Mouse (Mus musculus): ENCODE measurements around the gene Galnt7. TPM values are rescaled to one million over a fixed set of nuclear protein-coding genes. Genes with fewer than 3 reads are reported as not detected.

Galnt7 gene
- total and polyA plus RNA-seq, 2 experiments = 0.61 to 2.0 TPM

- H3K4me3 ChIP-seq (ENCODE audit: insufficient read depth, low read depth, low read length) = no peak overlapping the region
- no peaks in the 10 kb centered on the region for H3K79me2 ChIP-seq (ENCODE audit: control insufficient read depth, insufficient read depth, low read length)
- no peak overlapping the region for H3K9ac ChIP-seq (ENCODE audit: low read depth, low read length)
- no peaks in the 10 kb centered on the region for H3K27me3 ChIP-seq (ENCODE audit: control insufficient read depth, insufficient read depth, low read length)
- WGBS = 96% methylated on average over 3 of the region's 3 CpGs
- H3K36me3 ChIP-seq (ENCODE audit: control insufficient read depth, insufficient read depth, low read length) = no peaks in the 10 kb centered on the region
- no peak overlapping the region for H3K27ac ChIP-seq (replicated peaks; ENCODE audit: insufficient read depth, low read depth, low read length)
- no peaks in the 10 kb centered on the region for H3K4me1 ChIP-seq (ENCODE audit: control insufficient read depth, insufficient read depth, low read length)
- TF ChIP-seq CTCF (IDR thresholded peaks at IDR 0.05; ENCODE audit: low read depth, low read length) = no peak
- DNase-seq (ENCODE audit: extremely low read depth, low read depth, low spot score) = no peak
These were observed 90.1 kb downstream of the Galnt7 start for GRCm38 (mm10) chr8:57562741-57563140.

DNA sequence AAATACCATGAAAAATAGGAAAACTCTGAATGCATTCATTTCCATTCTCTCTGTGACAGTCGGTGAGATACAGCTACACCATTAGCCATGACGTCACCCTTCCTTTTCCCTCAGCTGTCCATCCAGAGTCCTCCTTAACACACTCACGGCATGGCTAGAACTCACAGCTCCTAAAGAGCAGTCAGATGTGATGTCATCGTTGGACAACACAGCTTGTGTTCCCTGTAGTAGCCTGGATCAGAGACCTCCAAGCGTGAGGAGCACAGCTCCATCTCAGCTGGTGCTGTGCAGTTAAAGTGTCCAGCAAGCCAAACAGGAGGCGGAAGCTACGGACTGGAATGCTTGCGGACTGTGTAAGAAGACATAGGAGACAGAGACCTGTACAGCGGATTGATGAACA, 91.9 kb downstream of the Galnt7 start:
- Histone ChIP-seq H3K27me3 (ENCODE audit: control insufficient read depth, insufficient read depth, low read length) (no peaks in the 10 kb centered on the region), H3K36me3 (ENCODE audit: control insufficient read depth, insufficient read depth, low read length) (no peaks in the 10 kb centered on the region), H3K4me1 (ENCODE audit: control insufficient read depth, insufficient read depth, low read length) (no peaks in the 10 kb centered on the region), H3K79me2 (ENCODE audit: control insufficient read depth, insufficient read depth, low read length) (no peaks in the 10 kb centered on the region), H3K9ac (ENCODE audit: low read depth, low read length) (no peak overlapping the region), H3K4me3 (ENCODE audit: insufficient read depth, low read depth, low read length) (no peak overlapping the region), H3K27ac (replicated peaks; ENCODE audit: insufficient read depth, low read depth, low read length) (no peak overlapping the region)
- no peak for TF ChIP-seq POLR2A (IDR thresholded peaks at IDR 0.05; ENCODE audit: extremely low read depth, insufficient read depth, low read length)
- TF ChIP-seq CTCF (IDR thresholded peaks at IDR 0.05; ENCODE audit: low read depth, low read length) = no peak
- 90% methylated on average over 9 of the region's 9 CpGs for WGBS
- DNase-seq (ENCODE audit: extremely low read depth, low read depth, low spot score) = no peak

DNA sequence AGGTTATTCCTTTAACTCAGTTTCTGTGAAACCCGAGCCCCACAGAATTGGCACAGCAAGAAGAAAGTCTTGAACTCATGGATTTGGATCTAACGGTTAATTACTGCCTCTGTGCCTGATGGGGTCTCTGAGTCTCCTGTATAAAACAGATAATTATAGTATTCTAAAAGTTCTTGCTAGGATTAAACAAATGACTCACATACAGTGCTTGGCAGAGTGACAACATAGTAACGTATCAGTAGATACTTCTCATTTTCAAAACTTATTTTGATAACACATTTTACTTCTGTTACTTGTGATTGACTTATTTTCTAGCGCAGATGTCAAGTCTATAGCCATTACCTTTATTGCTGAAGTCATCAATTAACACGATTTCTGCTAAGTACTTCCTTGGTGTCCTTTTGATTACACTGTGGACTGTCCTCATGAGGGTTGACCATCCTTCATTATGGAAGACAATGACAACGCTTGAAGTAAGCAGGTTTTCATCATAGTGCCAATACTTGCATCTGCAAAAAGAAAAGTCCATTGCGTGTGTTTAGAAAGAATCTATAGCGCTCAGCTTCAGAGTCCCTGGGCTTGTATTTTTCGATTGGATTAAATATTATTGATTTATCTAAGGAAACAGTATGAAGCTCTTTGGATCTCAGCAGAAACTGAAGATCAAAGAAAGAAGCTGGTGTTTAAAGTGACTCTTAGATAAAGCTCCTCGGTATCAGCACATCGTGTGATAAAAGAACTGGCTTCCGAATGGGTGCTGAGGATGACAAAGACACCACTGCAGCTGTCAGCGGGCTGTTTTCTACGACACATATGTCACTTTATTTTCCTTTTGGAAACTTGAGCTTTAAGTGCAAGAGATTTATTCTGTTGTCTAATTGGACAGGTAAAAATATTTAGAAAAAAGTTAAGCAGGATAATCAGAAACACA, 100.5 kb downstream of the Galnt7 start:
- Histone ChIP-seq H3K4me1 (ENCODE audit: control insufficient read depth, insufficient read depth, low read length) (no peaks in the 10 kb centered on the region), H3K9ac (ENCODE audit: low read depth, low read length) (no peak overlapping the region), H3K36me3 (ENCODE audit: control insufficient read depth, insufficient read depth, low read length) (no peaks in the 10 kb centered on the region), H3K79me2 (ENCODE audit: control insufficient read depth, insufficient read depth, low read length) (no peaks in the 10 kb centered on the region), H3K4me3 (ENCODE audit: insufficient read depth, low read depth, low read length) (no peak overlapping the region), H3K27me3 (ENCODE audit: control insufficient read depth, insufficient read depth, low read length) (no peaks in the 10 kb centered on the region), H3K27ac (replicated peaks; ENCODE audit: insufficient read depth, low read depth, low read length) (no peak overlapping the region)
- TF ChIP-seq CTCF (IDR thresholded peaks at IDR 0.05; ENCODE audit: low read depth, low read length) (no peak), POLR2A (IDR thresholded peaks at IDR 0.05; ENCODE audit: extremely low read depth, insufficient read depth, low read length) (no peak)
- WGBS = 85% methylated on average over 14 of the region's 14 CpGs
- no peak for DNase-seq (ENCODE audit: extremely low read depth, low read depth, low spot score)

DNA sequence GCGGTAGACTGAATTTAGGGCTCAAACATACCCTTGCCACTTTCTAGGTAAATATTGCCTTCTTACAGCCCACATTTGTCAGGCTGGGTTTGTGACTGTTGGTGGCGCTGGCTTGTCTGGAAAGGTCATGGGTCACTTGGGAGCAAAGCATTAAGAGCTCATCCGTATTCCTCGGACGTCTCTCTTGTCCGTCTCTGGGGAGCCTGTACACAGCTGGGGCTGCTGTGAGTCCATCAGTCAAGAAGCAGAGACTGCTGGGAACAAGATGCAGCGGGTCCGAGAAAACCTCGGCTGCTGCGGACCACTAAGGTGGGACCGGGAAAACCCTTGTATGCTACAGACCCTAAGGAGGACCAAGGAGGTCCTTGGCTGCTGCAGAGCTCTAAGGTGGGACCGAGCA, 105.3 kb downstream of the Galnt7 start:
- Histone ChIP-seq H3K27ac (replicated peaks; ENCODE audit: insufficient read depth, low read depth, low read length) (no peak overlapping the region), H3K9ac (ENCODE audit: low read depth, low read length) (no peak overlapping the region), H3K4me1 (ENCODE audit: control insufficient read depth, insufficient read depth, low read length) (no peaks in the 10 kb centered on the region), H3K4me3 (ENCODE audit: insufficient read depth, low read depth, low read length) (no peak overlapping the region), H3K79me2 (ENCODE audit: control insufficient read depth, insufficient read depth, low read length) (no peaks in the 10 kb centered on the region), H3K36me3 (ENCODE audit: control insufficient read depth, insufficient read depth, low read length) (no peaks in the 10 kb centered on the region), H3K27me3 (ENCODE audit: control insufficient read depth, insufficient read depth, low read length) (no peaks in the 10 kb centered on the region)
- TF ChIP-seq POLR2A (IDR thresholded peaks at IDR 0.05; ENCODE audit: extremely low read depth, insufficient read depth, low read length) (no peak), CTCF (IDR thresholded peaks at IDR 0.05; ENCODE audit: low read depth, low read length) (no peak)
- WGBS = 95% methylated on average over 12 of the region's 12 CpGs
- no peak for DNase-seq (ENCODE audit: extremely low read depth, low read depth, low spot score)

GRCm38 (mm10) chr8:57546834-57547233, 106.0 kb downstream of the Galnt7 start:
- Histone ChIP-seq H3K4me3 (ENCODE audit: insufficient read depth, low read depth, low read length) (no peak overlapping the region), H3K9ac (ENCODE audit: low read depth, low read length) (no peak overlapping the region), H3K36me3 (ENCODE audit: control insufficient read depth, insufficient read depth, low read length) (no peaks in the 10 kb centered on the region), H3K4me1 (ENCODE audit: control insufficient read depth, insufficient read depth, low read length) (no peaks in the 10 kb centered on the region), H3K27me3 (ENCODE audit: control insufficient read depth, insufficient read depth, low read length) (no peaks in the 10 kb centered on the region), H3K79me2 (ENCODE audit: control insufficient read depth, insufficient read depth, low read length) (no peaks in the 10 kb centered on the region), H3K27ac (replicated peaks; ENCODE audit: insufficient read depth, low read depth, low read length) (no peak overlapping the region)
- TF ChIP-seq POLR2A (IDR thresholded peaks at IDR 0.05; ENCODE audit: extremely low read depth, insufficient read depth, low read length) (no peak), CTCF (IDR thresholded peaks at IDR 0.05; ENCODE audit: low read depth, low read length) (no peak)
- no peak for DNase-seq (ENCODE audit: extremely low read depth, low read depth, low spot score)
- WGBS = 90% methylated on average over 3 of the region's 3 CpGs

DNA sequence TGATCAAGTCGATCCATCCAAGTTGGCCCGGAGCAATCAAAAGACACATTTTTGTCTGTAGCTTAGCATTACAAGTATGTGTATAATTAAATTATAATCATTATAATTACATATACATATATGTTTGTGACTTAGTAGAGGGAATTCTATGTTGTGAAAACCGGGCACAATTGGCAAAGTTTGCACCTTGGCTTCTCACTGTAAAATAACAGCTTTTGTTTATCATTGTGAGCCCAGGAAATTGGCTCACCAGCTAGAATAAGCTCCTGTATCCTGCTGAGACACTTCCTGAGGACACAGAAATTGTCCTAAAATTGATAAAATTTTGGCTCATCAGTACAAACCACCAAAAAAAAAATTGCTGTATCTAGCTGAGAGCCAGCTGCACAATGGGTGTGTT, 106.4 kb downstream of the Galnt7 start:
- Histone ChIP-seq H3K27ac (replicated peaks; ENCODE audit: insufficient read depth, low read depth, low read length) (no peak overlapping the region), H3K36me3 (ENCODE audit: control insufficient read depth, insufficient read depth, low read length) (no peaks in the 10 kb centered on the region), H3K79me2 (ENCODE audit: control insufficient read depth, insufficient read depth, low read length) (no peaks in the 10 kb centered on the region), H3K4me1 (ENCODE audit: control insufficient read depth, insufficient read depth, low read length) (no peaks in the 10 kb centered on the region), H3K9ac (ENCODE audit: low read depth, low read length) (no peak overlapping the region), H3K27me3 (ENCODE audit: control insufficient read depth, insufficient read depth, low read length) (no peaks in the 10 kb centered on the region), H3K4me3 (ENCODE audit: insufficient read depth, low read depth, low read length) (no peak overlapping the region)
- WGBS = 80% methylated on average over 3 of the region's 3 CpGs
- no peak for DNase-seq (ENCODE audit: extremely low read depth, low read depth, low spot score)
- TF ChIP-seq CTCF (IDR thresholded peaks at IDR 0.05; ENCODE audit: low read depth, low read length) (no peak), POLR2A (IDR thresholded peaks at IDR 0.05; ENCODE audit: extremely low read depth, insufficient read depth, low read length) (no peak)
